Mouse (Mus musculus) frontal cortex, adult 2 months (tissue): Measurements from ENCODE around the gene Scamp3. TPM values are rescaled to one million over a fixed set of nuclear protein-coding genes. Genes with fewer than 3 reads are reported as not detected.

Experiments used
- DNase-seq, 2 experiments: peaks; one replicate each; pipeline ENCODE4 v3.0.0; 2022; ENCODE audit warnings: low spot score in 1 of 2; ENCODE audit errors: extremely low spot score in 1 of 2
- polyA plus RNA-seq: library from polyadenylated mRNA; depleted of rRNA; stranded (reverse); fragments of >200 nt; gene quantifications from 2 replicates; pipeline ENCODE4 v1.2.3, GENCODE M21; 2012

Gene Scamp3
- polyA plus RNA-seq, 1 experiment = 95.7 TPM

DNA sequence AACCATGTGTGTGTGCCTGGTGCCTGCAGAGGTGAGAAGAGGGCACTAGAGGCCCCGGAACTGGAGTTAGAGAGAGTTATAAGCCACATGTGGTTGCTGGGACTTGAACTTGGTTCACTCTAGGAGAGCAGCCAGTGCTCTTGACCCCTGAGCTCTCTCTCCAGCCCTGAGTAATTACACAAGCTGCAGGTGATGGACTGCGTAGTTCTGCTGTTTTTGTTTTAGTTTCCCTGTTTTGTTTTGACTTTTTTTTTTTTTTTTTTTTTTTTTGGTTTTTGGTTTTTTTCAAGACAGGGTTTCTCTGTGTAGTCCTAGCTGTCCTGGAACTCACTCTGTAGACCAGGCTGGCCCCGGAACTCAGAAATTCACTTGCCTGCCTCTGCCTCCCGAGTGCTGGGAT is 15.5 kb upstream of the Scamp3 start:
- no peak for DNase-seq

DNA sequence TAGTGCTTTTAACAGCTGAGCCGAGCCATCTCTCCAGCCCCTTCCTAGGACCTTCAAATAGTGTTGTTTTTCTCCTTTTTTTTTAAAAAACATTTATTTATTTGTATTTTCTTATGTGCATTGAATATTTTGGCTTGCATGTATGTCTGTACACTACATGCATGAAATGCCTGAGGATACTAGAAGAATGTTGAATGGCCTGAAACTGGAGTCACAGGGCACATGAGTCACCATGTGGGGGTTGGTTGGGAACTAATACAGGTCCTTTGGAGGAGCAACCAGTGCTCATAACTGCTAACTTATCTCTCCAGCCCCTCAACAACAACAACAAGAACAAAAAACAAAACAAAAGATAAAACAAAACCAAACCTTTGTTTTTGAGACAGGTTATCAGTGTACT is 14.2 kb upstream of the Scamp3 start:
- DNase-seq = no peak

DNA sequence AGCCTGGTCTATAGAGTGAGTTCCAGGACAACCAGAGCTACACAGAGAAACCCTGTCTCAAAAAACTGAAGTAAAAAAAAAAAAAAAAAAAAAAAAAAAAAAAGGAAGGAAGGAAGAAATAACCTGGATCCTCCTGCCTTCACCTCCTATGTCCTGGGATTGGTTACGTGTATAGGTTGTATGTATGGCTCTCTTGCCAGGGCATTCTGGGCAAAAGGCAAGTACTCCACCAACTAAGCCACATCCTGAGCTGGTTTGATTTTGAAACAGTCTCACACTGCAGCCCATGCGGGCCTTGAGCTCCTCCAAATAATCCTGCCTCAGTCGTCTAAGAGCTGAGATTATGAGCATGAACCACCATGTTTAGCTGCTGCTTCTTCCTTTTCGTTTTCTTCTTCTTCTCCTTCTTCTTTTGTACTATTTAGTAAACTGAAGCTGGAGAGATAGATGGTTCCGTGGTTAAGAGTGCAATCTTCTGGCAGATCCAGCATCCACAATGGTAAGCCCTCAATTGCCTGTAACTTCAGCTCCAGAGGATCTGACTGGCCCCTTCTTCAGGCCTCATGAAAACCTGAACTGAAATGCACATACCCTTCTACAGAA is 13.5 kb upstream of the Scamp3 start:
- DNase-seq = no peak

GRCm38 (mm10) chr3:89164506-89165267 is 12.6 kb upstream of the Scamp3 start, which contains the start of gene Clk2:
Clk2 (plus strand) TSS chr3:89164795.
- DNase-seq = peak; percentile 86 to 94

- DNase-seq = no peak
Measured at GRCm38 (mm10) chr3:89165268-89165870, 11.9 kb upstream of the Scamp3 start.

- DNase-seq = no peak
Measured at GRCm38 (mm10) chr3:89166945-89167344, 10.3 kb upstream of the Scamp3 start.

- no peak for DNase-seq
Measured at GRCm38 (mm10) chr3:89174844-89175243, 2.4 kb upstream of the Scamp3 start.

GRCm38 (mm10) chr3:89175544-89175943 is 1.7 kb upstream of the Scamp3 start:
- no peak for DNase-seq

GRCm38 (mm10) chr3:89176421-89176820 is 852 bp upstream of the Scamp3 start:
- no peak for DNase-seq

DNA sequence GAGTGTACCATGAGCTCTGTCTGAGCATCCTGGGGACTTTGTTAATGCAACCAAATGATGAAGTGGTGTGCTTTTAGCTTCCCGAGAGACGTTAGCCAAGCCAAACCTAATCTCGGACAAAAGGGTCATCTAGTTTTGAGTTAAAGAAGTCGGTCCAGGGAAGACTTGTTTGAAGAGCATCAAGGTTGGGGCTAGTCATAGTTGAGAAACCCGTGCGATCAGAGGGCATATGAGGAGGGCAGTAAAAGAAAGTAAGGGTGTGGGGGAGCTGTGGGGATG is 773 bp downstream of the Scamp3 start:
- no peak for DNase-seq

DNA sequence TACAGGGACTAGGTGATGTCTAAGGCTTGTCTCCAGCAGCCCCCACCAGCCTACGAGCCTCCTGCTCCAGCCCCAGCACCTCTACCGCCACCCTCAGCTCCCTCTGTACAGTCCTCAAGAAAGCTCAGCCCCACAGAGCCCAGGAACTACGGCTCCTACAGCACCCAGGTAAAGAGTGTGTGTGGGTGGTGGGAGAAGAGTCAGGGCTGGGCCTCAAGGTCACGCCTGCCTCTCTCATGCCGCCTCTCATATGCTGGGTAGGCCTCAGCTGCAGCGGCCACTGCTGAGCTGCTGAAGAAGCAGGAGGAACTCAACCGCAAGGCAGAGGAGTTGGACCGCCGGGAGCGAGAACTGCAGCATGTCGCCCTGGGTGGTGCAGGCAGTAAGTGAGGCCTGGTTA is 1.8 kb downstream of the Scamp3 start:
- no peak for DNase-seq

DNA sequence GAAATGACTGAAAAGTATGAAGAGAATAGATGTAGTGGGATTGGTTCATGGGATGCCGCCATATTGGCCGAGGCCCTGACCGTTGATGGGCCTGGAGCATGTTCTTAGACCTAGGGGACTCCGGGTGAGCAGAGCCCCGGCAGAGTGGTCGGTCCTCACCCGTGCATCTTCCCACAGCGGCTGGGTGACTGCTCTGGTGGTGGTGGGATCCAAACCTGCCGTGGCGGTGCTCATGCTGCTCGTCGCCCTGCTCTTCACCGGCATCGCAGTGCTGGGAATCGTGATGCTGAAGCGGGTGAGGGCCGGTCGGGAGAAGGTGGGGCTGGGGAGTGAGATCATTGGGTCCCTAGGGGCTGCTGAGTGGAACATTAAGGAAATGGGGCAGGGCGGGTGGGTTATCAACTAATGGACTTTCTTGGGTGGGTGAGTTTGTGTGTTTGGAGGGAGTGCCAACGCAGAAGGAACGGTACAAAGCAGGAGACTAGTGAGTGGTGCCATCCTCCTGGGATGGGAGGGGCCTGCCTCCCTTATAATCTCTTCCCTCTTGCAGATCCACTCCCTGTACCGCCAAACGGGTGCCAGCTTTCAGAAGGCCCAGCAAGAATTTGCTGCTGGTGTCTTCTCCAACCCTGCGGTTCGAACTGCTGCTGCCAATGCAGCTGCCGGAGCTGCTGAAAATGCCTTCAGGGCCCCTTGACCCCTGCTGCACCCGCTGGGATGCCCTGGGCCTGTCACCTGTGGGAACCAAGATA is 4.7 kb downstream of the Scamp3 start:
- no peak for DNase-seq

GRCm38 (mm10) chr3:89182531-89183057 is 5.3 kb downstream of the Scamp3 start:
- no peak for DNase-seq

- peak; percentile 87 to 95 for DNase-seq
Measured at GRCm38 (mm10) chr3:89183058-89183958, 6.0 kb downstream of the Scamp3 start, which contains the start of gene Fam189b. Fam189b (plus strand) TSS chr3:89183143.

DNA sequence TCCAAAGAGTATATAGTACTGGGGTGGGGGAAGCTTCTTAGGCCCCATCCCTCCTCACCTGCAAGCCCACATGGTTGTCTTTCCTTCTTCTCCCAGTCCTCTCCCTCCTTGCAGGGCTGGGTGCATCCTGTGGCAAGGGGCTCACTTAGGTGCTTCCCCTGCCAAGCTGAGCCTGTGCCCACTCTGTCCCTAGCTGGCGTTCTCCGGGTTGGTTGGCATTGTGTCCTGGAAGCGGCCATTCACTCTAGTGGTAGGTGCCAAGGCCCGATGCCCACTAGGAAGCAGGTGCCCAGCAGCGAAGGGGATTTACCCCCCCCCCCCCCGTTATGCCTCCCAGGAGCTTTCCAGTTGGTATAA is 6.7 kb downstream of the Scamp3 start:
- no peak for DNase-seq

DNA sequence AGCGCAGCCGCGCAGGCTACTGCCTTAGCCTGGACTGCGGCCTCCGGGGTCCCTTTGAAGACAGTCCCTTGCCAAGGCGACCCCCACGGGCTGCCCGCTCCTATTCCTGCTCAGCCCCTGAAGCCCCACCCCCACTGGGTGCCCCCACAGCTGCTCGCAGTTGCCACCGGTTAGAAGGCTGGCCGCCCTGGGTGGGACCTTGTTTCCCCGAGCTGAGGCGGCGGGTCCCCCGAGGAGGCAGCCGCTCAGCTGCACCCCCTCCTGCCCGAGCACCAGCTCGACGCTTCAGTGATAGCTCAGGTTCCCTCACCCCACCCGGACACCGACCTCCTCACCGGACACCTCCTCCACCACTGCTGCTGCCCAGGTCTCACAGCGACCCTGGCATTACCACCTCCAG is 9.9 kb downstream of the Scamp3 start:
- no peak for DNase-seq

GRCm38 (mm10) chr3:89187690-89188477 is 10.6 kb downstream of the Scamp3 start:
- no peak for DNase-seq

DNA sequence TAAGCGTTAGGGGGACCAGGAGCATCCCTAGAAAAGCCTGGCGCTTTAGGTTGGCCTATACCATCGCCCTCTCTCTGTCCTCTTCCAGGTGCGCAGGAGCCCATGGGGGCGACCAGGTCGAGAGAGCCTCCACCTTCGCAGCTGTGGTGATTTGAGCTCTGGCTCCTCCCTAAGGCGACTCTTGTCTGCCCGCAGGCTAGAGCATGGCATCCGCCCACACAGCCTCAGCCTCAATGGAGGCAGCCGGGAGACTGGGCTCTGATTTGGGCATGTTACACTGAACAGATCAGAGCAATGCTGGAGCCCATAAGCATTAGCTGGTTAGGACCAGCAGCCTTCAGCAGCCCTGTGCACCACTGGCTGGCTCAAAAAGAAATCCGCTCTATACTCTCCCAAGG is 11.2 kb downstream of the Scamp3 start:
- DNase-seq = no peak

GRCm38 (mm10) chr3:89190436-89190835 is 13.2 kb downstream of the Scamp3 start:
- no peak for DNase-seq
